Mouse (Mus musculus) embryonic facial prominence, embryonic 13.5 days (tissue): Measurements from ENCODE around the gene Hscb. TPM values are rescaled to one million over a fixed set of nuclear protein-coding genes. Genes with fewer than 3 reads are reported as not detected.

Experiments used
- ATAC-seq: fragments of 200-750 bp; cut with Nextera tagmentation; 2 replicates; pipeline ENCODE4 v1.8.0; 2017; ENCODE audit warnings: low read depth; ENCODE audit not compliant: insufficient number of reproducible peaks, insufficient read depth, low FRiP score, low TSS enrichment
- H3K27ac ChIP-seq: fragments of 300-500 bp; sonication (generic); 2 replicates; pipeline ENCODE4 v1.5.1; 2015; ENCODE audit warnings: moderate library complexity, mild to moderate bottlenecking, inconsistent platforms
- H3K27me3 ChIP-seq: fragments of 300-500 bp; sonication (generic); 2 replicates; pipeline ENCODE4 v1.6.1; 2015; ENCODE audit warnings: mild to moderate bottlenecking, inconsistent platforms
- H3K36me3 ChIP-seq: fragments of 300-500 bp; sonication (generic); 2 replicates; pipeline ENCODE4 v1.6.1; 2015; ENCODE audit warnings: mild to moderate bottlenecking, inconsistent platforms
- H3K4me1 ChIP-seq: fragments of 300-500 bp; sonication (generic); 2 replicates; pipeline ENCODE4 v1.6.1; 2015; ENCODE audit warnings: inconsistent platforms
- H3K4me2 ChIP-seq: fragments of 300-500 bp; sonication (generic); 2 replicates; pipeline ENCODE4 v1.6.1; 2015; ENCODE audit warnings: moderate library complexity, mild to moderate bottlenecking, inconsistent platforms
- H3K4me3 ChIP-seq: fragments of 300-500 bp; sonication (generic); 2 replicates; pipeline ENCODE4 v1.5.1; 2015; ENCODE audit warnings: mild to moderate bottlenecking, inconsistent platforms
- H3K9ac ChIP-seq: fragments of 300-500 bp; sonication (generic); 2 replicates; pipeline ENCODE4 v1.6.1; 2015; ENCODE audit warnings: mild to moderate bottlenecking, inconsistent platforms
- H3K9me3 ChIP-seq: fragments of 300-500 bp; sonication (generic); 2 replicates; pipeline ENCODE4 v1.6.1; 2016; ENCODE audit warnings: inconsistent platforms
- WGBS: fragments of 180-500 bp; shearing (Covaris S2); methylation state at CpG from one replicate; pipeline ENCODE4 v1.1.7; 2015; ENCODE audit warnings: mixed read lengths; 5-methylcytosine and 5-hydroxymethylcytosine counted together
- polyA plus RNA-seq: library from polyadenylated mRNA; unstranded; fragments of >200 nt; fragmentation: Nextera tagmentation; extraction: Ambion mirVana; gene quantifications from 2 replicates; pipeline ENCODE4 v1.2.1, GENCODE M21; 2015

Gene Hscb
- polyA plus RNA-seq, 1 experiment from 2014 or later: 29.8 TPM

- no peaks in the 10 kb centered on the region for H3K27me3 ChIP-seq
Measured at GRCm38 (mm10) chr5:110826781-110827495, 12.6 kb downstream of the Hscb start.

DNA sequence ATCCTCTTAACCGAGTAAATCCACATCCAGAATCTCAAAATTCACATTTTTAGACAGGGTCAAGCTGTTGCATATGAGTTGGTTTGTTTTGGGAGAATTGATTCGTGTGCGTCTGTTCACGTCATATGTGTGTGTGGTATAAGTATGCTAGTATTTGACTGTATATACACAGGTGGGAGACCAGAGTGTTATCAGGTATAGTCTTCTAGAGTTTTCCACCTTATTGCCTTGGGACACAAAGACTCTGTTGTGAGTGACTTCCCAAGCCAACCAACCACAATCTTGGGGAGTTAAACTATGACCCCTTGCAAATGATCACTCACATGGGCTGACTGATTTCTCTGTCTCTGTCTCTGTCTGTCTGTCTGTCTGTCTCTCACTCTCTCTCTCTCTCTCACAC is 15.2 kb downstream of the Hscb start:
- Histone ChIP-seq H3K27me3 (no peaks in the 10 kb centered on the region), H3K9ac (no peak overlapping the region), H3K27ac (no peak overlapping the region), H3K4me3 (no peak overlapping the region), H3K9me3 (no peaks in the 10 kb centered on the region), H3K36me3 (peaks cover 4% of the 10 kb centered on the region; the same call in 1 of the 2 replicates), H3K4me1 (no peaks in the 10 kb centered on the region), H3K4me2 (no peak overlapping the region)
- WGBS: 77% methylated on average over 4 of the region's 4 CpGs
- no peak for ATAC-seq

More at GRCm38 (mm10) chr5:110826781-110827495, 12.6 kb downstream of the Hscb start:
- no peak overlapping the region for H3K4me3 ChIP-seq
- H3K36me3 ChIP-seq: peaks cover 4% of the 10 kb centered on the region; the same call in 1 of the 2 replicates
- no peak for ATAC-seq
- no peak overlapping the region for H3K4me2 ChIP-seq
- H3K9me3 ChIP-seq: no peaks in the 10 kb centered on the region
- no peaks in the 10 kb centered on the region for H3K4me1 ChIP-seq
- 84% methylated on average over 8 of the region's 8 CpGs for WGBS
- no peak overlapping the region for H3K27ac ChIP-seq
- H3K9ac ChIP-seq: no peak overlapping the region

DNA sequence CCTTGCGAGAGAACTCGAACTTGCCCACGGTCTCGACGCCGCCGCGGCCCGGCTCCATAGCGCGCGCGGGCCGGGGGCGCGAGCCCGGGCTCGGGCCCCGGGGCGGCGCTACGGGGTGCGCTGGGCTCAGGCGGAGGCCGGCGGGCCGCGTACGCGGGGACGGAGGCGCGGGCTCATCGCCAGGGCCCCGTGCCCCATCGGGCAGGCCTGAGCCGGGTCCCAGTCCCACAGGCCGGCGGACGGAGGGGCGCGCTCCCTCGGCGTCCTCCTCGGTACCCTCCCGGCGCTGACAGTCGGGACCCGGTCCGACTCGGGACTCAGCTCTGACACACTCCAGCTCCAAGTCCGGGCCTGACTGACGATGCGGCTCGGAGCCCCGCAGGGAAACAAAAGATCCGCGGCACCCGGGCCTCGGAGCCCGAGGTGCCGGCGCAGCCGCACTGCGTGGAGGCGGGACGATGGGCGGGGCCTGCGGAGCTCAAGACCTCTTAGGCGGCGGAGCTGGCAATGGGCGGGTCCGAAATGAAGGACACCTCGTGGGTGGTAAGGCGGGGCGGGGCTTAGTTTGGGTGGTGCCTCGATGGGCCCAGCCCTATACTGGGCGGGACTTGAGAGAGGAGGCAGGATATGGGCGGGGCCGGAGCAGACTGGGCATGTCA is 29.8 kb downstream of the Hscb start, which contains the start of gene Ulk1:
Ulk1 (minus strand) TSS at position 431 of the 659 bp plus-strand sequence.
- Histone ChIP-seq H3K27me3 (no peaks in the 10 kb centered on the region), H3K4me1 (peaks cover 40% of the 10 kb centered on the region), H3K27ac (peak within 1 kb of the TSS; percentile 88), H3K4me2 (peak within 1 kb of the TSS; percentile 95), H3K4me3 (peak within 1 kb of the TSS; percentile 96), H3K36me3 (peaks cover 24% of the 10 kb centered on the region), H3K9me3 (no peaks in the 10 kb centered on the region), H3K9ac (peak within 1 kb of the TSS; percentile 96)
- WGBS: under 1% methylated on average over 78 of the region's 80 CpGs
- ATAC-seq: peak; percentile 96

GRCm38 (mm10) chr5:110808821-110809666 is 30.5 kb downstream of the Hscb start:
- H3K9me3 ChIP-seq: no peaks in the 10 kb centered on the region
- 1% methylated on average over 27 of the region's 27 CpGs for WGBS

GRCm38 (mm10) chr5:110808061-110808631 is 31.4 kb downstream of the Hscb start:
- Histone ChIP-seq H3K4me3 (peak overlapping the region; percentile 96), H3K4me1 (peaks cover 44% of the 10 kb centered on the region), H3K27ac (peak overlapping the region; percentile 28; the same call in 1 of the 2 replicates), H3K27me3 (no peaks in the 10 kb centered on the region), H3K4me2 (peak overlapping the region; percentile 95), H3K36me3 (peaks cover 33% of the 10 kb centered on the region), H3K9me3 (no peaks in the 10 kb centered on the region), H3K9ac (peak overlapping the region; percentile 96)
- 4% methylated on average over 14 of the region's 14 CpGs for WGBS
- ATAC-seq: peak; percentile 59; the same call in 1 of the 2 replicates

More at GRCm38 (mm10) chr5:110808821-110809666, 30.5 kb downstream of the Hscb start:
- Histone ChIP-seq H3K4me2 (peak overlapping the region; percentile 95), H3K4me1 (peaks cover 44% of the 10 kb centered on the region), H3K36me3 (peaks cover 30% of the 10 kb centered on the region), H3K9ac (peak overlapping the region; percentile 96), H3K4me3 (peak overlapping the region; percentile 96), H3K27ac (peak overlapping the region; percentile 88), H3K27me3 (no peaks in the 10 kb centered on the region)
- no peak for ATAC-seq

- Histone ChIP-seq H3K27ac (0 out of 2 replicates have a peak overlapping the region, but pooled peaks have one; percentile 28), H3K4me3 (peak overlapping the region; percentile 96), H3K9me3 (no peaks in the 10 kb centered on the region), H3K36me3 (peaks cover 39% of the 10 kb centered on the region), H3K4me2 (peak overlapping the region; percentile 95), H3K27me3 (no peaks in the 10 kb centered on the region), H3K4me1 (peaks cover 44% of the 10 kb centered on the region), H3K9ac (peak overlapping the region; percentile 96; the same call in 1 of the 2 replicates)
- 71% methylated on average over 4 of the region's 4 CpGs for WGBS
- no peak for ATAC-seq
Measured at GRCm38 (mm10) chr5:110807453-110807852, 32.1 kb downstream of the Hscb start.

GRCm38 (mm10) chr5:110806676-110807075 is 32.9 kb downstream of the Hscb start:
- Histone ChIP-seq H3K4me1 (peaks cover 52% of the 10 kb centered on the region), H3K9ac (0 out of 2 replicates have a peak overlapping the region, but pooled peaks have one; percentile 7), H3K4me3 (no peak overlapping the region), H3K36me3 (peaks cover 46% of the 10 kb centered on the region), H3K9me3 (no peaks in the 10 kb centered on the region), H3K4me2 (peak overlapping the region; percentile 95), H3K27me3 (no peaks in the 10 kb centered on the region), H3K27ac (no peak overlapping the region)
- WGBS: 73% methylated on average over 1 of the region's 1 CpGs
- no peak for ATAC-seq

DNA sequence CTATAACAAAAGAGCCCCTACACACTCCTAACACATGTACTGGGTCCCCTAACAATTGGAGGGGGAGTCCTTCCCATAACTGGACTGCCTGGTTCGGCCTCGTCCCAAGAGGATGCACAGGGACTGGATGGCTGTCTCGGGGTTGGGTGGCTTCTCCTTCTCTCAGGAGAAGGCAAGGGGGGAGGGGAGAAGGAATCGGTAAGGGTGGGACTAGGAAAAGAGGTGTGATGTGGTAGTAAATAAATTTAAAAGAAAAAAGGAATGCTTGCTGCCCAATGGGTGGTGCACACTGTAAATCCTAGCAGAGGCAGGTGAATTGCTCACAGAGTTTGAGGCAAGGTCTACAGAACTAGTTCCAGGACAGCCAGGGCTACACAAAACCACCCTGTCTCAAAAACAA is 33.4 kb downstream of the Hscb start:
- H3K27ac ChIP-seq: no peak overlapping the region
- ATAC-seq: no peak
- H3K27me3 ChIP-seq: no peaks in the 10 kb centered on the region
- H3K9ac ChIP-seq: no peak overlapping the region
- no peaks in the 10 kb centered on the region for H3K9me3 ChIP-seq
- H3K4me1 ChIP-seq: peaks cover 56% of the 10 kb centered on the region
- H3K4me2 ChIP-seq: no peak overlapping the region
- no peak overlapping the region for H3K4me3 ChIP-seq
- peaks cover 51% of the 10 kb centered on the region for H3K36me3 ChIP-seq
- 87% methylated on average over 4 of the region's 4 CpGs for WGBS

DNA sequence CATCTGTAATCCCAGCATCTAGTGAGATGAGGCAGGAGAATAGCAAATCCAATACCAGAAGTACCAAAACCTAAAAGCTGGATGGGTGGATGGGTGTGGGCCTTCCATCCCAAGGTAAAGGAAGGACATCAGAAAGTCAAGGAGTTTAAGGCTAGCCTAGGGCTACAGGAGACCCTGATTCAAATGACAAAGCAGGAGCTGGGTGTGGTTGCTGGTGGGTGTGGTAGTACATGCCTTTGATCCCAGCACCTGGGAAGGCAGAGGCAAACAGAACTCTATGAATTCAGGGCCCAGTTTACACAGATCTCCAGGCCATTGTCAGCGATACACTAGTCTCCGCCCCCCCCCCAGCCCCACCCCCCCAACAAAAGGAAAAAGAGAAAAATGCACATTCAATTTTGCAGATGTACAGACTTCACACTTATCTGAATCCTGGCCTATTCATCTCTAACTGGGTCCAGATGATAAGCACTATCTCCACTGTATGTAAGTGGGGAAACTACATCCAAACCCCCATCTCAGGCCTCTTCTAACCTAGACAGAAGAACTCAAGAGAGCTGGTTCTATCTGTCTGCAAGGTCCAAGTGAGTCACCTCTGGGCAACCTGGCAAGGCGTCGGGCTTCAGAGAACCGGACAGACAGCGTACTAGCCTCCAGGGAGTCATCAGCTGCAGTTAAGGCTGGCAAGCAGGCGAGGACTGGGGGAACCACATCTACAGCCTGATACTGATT is 35.4 kb downstream of the Hscb start:
- H3K4me2 ChIP-seq: no peak overlapping the region
- no peaks in the 10 kb centered on the region for H3K27me3 ChIP-seq
- ATAC-seq: no peak
- no peak overlapping the region for H3K4me3 ChIP-seq
- no peaks in the 10 kb centered on the region for H3K9me3 ChIP-seq
- WGBS: 68% methylated on average over 7 of the region's 7 CpGs
- peaks cover 56% of the 10 kb centered on the region for H3K4me1 ChIP-seq
- no peak overlapping the region for H3K9ac ChIP-seq
- no peak overlapping the region for H3K27ac ChIP-seq
- peaks cover 71% of the 10 kb centered on the region for H3K36me3 ChIP-seq

- ATAC-seq: no peak
Measured at GRCm38 (mm10) chr5:110802809-110803208, 36.8 kb downstream of the Hscb start.

More at GRCm38 (mm10) chr5:110802809-110803208, 36.8 kb downstream of the Hscb start:
- Histone ChIP-seq H3K4me2 (no peak overlapping the region), H3K36me3 (peaks cover 84% of the 10 kb centered on the region), H3K4me3 (no peak overlapping the region), H3K9ac (no peak overlapping the region), H3K9me3 (no peaks in the 10 kb centered on the region), H3K27ac (no peak overlapping the region), H3K4me1 (peaks cover 42% of the 10 kb centered on the region), H3K27me3 (no peaks in the 10 kb centered on the region)
